Mouse (Mus musculus) frontal cortex, postnatal 10 days (tissue): ENCODE measurements around the gene Shcbp1.
"Not testable (repeated sequence)": the region's sequence is repeated elsewhere in the genome, so short reads cannot be mapped to it uniquely, and the experiment has no call there.

Experiments
- DNase-seq, 2 experiments: peaks; one replicate each; pipeline ENCODE4 v3.0.0; 2022; ENCODE audit warnings: low spot score in 2 of 2, mixed read lengths in 1 of 2

Shcbp1 gene

GRCm38 (mm10) chr8:4779254-4780055 lies at the start of gene Shcbp1:
Gene Shcbp1 (minus strand): TSS chr8:4779567.
- peak; percentile 84 to 88 for DNase-seq

- DNase-seq: no peak
These were observed 29.5 kb upstream of the Shcbp1 start for GRCm38 (mm10) chr8:4808831-4809230.

GRCm38 (mm10) chr8:4800524-4801122 lies 21.3 kb upstream of the Shcbp1 start:
- peak in 1 of 2 experiments; percentile 16 for DNase-seq

- DNase-seq: peak in 1 of 2 experiments; percentile 3
These were observed 1.1 kb downstream of the Shcbp1 start for GRCm38 (mm10) chr8:4778266-4778665.

- DNase-seq: no peak
These were observed 14.6 kb downstream of the Shcbp1 start for GRCm38 (mm10) chr8:4764751-4765150.

GRCm38 (mm10) chr8:4753048-4753447 lies 26.3 kb downstream of the Shcbp1 start:
- DNase-seq: no peak

- no peak for DNase-seq
These were observed 48.4 kb downstream of the Shcbp1 start for GRCm38 (mm10) chr8:4730942-4731341.

- no peak for DNase-seq
These were observed 63.8 kb downstream of the Shcbp1 start for GRCm38 (mm10) chr8:4715546-4715945.

- not testable (repeated sequence) for DNase-seq
These were observed 71.0 kb downstream of the Shcbp1 start for GRCm38 (mm10) chr8:4708346-4708745.

GRCm38 (mm10) chr8:4707916-4708315 lies 71.5 kb downstream of the Shcbp1 start:
- DNase-seq: not testable (repeated sequence)

- DNase-seq: no peak
These were observed 87.7 kb downstream of the Shcbp1 start for GRCm38 (mm10) chr8:4691634-4692033.
